Mouse (Mus musculus) midbrain, embryonic 14.5 days (tissue): Measurements from ENCODE around the gene AC124502.3. TPM values are rescaled to one million over a fixed set of nuclear protein-coding genes. Genes with fewer than 3 reads are reported as not detected.

Source experiments
- ATAC-seq: fragments of 200-750 bp; cut with Nextera tagmentation; 2 replicates; pipeline ENCODE4 v1.8.0; 2017; ENCODE audit warnings: moderate number of reproducible peaks, moderate library complexity; ENCODE audit not compliant: low FRiP score, low TSS enrichment
- DNase-seq: peaks from one replicate; pipeline ENCODE4 v3.0.0-alpha.2; 2015
- H3K27ac ChIP-seq: fragments of 300-500 bp; sonication (generic); replicated peaks from 2 replicates; pipeline ENCODE4 v1.5.1; 2014; ENCODE audit warnings: mild to moderate bottlenecking, low read depth, low read length, moderate library complexity
- H3K27me3 ChIP-seq: fragments of 300-500 bp; sonication (generic); 2 replicates; pipeline ENCODE4 v1.6.1; 2014; ENCODE audit warnings: low read length, control low read depth, mixed read lengths; ENCODE audit not compliant: control insufficient read depth, insufficient read depth
- H3K36me3 ChIP-seq: fragments of 300-500 bp; sonication (generic); 2 replicates; pipeline ENCODE4 v1.6.1; 2014; ENCODE audit warnings: low read length, control low read depth; ENCODE audit not compliant: control insufficient read depth, insufficient read depth
- H3K4me1 ChIP-seq: fragments of 300-500 bp; sonication (generic); 2 replicates; pipeline ENCODE4 v1.6.1; 2014; ENCODE audit warnings: mild to moderate bottlenecking, antibody characterized with exemption, low read length, control low read depth; ENCODE audit not compliant: control insufficient read depth, insufficient read depth
- H3K4me2 ChIP-seq: fragments of 300-500 bp; sonication (generic); 2 replicates; pipeline ENCODE4 v1.6.1; 2014; ENCODE audit warnings: mild to moderate bottlenecking, low read length, moderate library complexity
- H3K4me3 ChIP-seq: fragments of 300-500 bp; sonication (generic); replicated peaks from 2 replicates; pipeline ENCODE4 v1.5.1; 2014; ENCODE audit warnings: low read depth, low read length
- H3K9ac ChIP-seq: fragments of 300-500 bp; sonication (generic); replicated peaks from 2 replicates; pipeline ENCODE4 v1.6.1; 2014; ENCODE audit warnings: mild to moderate bottlenecking, low read length, moderate library complexity
- H3K9me3 ChIP-seq: fragments of 300-500 bp; sonication (generic); 2 replicates; pipeline ENCODE4 v1.6.1; 2016; ENCODE audit warnings: low read length, control low read depth, mixed read lengths; ENCODE audit not compliant: control insufficient read depth
- WGBS: fragments of 180-500 bp; shearing (Covaris S2); extraction: QIAGEN DNeasy Blood & Tissue Kit; methylation state at CpG from one replicate; pipeline ENCODE4 v1.1.7; 2014; 5-methylcytosine and 5-hydroxymethylcytosine counted together
- polyA plus RNA-seq: library from polyadenylated mRNA; unstranded; fragments of >200 nt; fragmentation: Nextera tagmentation; extraction: Ambion mirVana; gene quantifications from 2 replicates; pipeline ENCODE4 v1.2.1, GENCODE M21; 2014

Gene AC124502.3
- polyA plus RNA-seq, 1 experiment from 2014 or later: 1.6 TPM

DNA sequence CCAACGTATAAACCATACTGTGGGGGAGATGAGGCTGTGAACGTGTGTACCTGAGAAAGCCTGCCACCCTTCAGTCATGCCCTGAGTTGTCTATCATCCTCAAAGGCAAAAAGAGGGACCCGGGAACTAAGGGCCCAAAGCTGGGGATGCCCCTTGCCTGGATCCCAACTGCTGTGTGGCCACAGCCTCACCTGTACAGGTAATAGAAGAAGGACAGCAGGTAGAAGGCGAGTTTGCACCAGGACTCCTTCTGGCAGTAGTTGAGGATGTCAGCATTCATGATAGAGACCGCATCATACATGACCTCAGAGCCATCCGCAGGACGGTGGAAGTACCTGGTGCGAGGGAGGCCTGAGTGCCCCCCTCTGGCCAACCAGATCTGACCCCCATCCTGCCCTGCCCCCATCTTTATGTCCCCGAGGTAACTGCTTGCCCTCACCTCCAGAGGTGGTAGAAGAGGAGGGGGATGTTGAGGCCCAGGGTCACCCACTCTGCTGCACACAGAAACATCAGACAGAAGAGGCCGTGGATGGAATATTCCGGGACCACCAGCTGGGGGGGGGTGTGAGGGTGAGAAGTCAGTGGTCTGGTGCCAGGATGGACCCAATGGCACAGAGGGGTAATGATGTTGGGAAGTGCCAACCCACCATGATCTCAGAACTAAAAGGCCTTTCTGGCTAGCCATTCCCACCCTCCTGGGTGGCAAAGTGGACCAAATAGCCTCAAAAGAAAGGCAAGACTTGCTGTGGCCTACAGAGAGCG lies 55.0 kb downstream of the AC124502.3 start:
- WGBS: 75% methylated on average over 12 of the region's 12 CpGs

DNA sequence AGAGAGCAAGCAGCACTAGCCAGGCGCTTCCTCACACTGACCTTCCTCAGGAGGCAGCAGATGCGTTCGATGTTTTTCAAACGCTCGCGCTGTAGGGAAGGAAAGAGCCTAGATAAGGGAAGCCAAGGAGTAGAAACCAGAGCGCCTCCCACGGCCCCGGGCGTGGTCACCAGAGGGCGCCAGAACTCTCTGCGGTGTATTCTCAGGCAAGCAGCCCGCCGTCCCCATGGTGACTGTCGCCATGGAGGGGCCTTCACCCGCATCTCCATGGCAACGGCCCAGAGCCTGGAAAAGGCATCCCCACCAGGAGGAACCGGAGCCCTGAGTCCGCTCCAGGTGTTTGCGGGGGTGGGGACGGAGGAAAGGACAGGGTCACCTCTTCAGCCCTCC lies 55.5 kb downstream of the AC124502.3 start:
- under 1% methylated on average over 21 of the region's 21 CpGs for WGBS
- Histone ChIP-seq H3K36me3 (peaks cover 45% of the 10 kb centered on the region), H3K4me1 (peaks cover 50% of the 10 kb centered on the region), H3K9ac (peak overlapping the region; percentile 99), H3K27ac (peak overlapping the region; percentile 96), H3K9me3 (no peaks in the 10 kb centered on the region), H3K27me3 (no peaks in the 10 kb centered on the region), H3K4me2 (peak overlapping the region; percentile 92), H3K4me3 (peak overlapping the region; percentile 89)
- DNase-seq (peak; percentile 98), ATAC-seq (peak; percentile 76)

More for the DNA sequence above, 55.0 kb downstream of the AC124502.3 start:
- Histone ChIP-seq H3K4me3 (peak overlapping the region; percentile 89; the same call in 1 of the 2 replicates), H3K27ac (peak overlapping the region; percentile 96), H3K4me2 (peak overlapping the region; percentile 92), H3K27me3 (no peaks in the 10 kb centered on the region), H3K9me3 (no peaks in the 10 kb centered on the region), H3K4me1 (peaks cover 49% of the 10 kb centered on the region), H3K9ac (peak overlapping the region; percentile 99; the same call in 1 of the 2 replicates), H3K36me3 (peaks cover 42% of the 10 kb centered on the region)
- DNase-seq: no peak
- ATAC-seq: no peak

DNA sequence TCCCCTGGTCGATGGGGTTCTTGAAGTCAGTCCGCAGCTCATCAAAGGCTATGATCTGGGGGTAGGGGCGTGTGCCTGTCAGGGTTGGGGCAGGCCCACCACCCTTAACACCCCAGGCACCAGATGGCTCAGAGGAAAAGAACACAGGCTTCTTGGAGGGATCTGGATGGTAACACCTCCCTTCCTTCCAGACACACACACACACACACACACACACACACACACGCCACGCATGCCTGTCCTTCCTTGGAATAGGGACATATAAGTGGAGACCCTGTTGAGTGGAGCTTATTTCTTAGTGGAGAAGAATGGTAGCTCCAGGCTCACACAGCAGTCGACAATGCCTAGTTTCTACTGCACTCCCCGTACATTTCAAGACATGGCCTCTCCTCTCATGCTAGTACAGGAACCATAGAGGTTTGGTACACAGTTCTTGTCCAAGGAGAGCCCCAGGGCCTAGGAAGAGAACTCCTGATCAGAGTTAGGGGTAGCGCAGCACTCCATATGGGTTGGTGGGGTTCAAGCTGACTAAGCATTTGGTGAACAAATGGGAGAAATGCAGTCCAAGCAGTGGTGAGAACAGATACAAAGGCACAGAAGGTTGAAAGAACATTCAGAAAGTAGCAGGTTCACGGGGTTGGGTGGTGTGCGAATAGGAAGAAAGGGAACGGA lies 56.2 kb downstream of the AC124502.3 start:
- peaks cover 48% of the 10 kb centered on the region for H3K36me3 ChIP-seq
- WGBS: 25% methylated on average over 11 of the region's 11 CpGs

DNA sequence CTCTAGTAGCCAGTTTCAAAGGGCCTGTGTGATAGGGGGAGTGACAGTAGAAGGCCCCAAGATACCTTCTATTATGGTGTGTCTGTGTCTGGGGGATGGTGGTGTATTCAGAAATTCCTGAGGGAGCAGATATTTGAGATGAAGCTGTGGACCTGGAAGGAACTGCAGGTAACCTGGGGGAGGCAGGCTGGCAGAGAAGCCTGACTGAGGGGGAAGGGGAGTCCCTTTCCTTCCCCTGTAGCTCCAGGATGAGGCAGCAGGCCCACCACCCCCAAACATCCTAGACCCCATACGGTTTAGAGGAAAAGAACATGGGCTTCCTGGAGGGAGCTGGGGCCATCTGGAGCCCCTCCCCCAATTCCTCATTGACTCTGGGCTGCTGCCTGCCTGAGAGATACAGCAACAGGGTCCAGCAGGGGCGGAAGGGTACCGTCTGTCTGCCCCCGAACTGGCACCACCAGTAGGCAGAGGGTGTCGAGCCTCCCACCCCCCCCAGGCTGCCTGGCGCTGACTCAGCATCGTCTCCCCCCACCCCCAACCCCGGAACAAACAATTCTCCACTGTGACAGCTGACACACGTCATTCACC lies 57.3 kb downstream of the AC124502.3 start:
- ATAC-seq: no peak
- Histone ChIP-seq H3K4me2 (peak overlapping the region; percentile 92), H3K36me3 (peaks cover 49% of the 10 kb centered on the region), H3K4me1 (peaks cover 53% of the 10 kb centered on the region), H3K27me3 (no peaks in the 10 kb centered on the region), H3K4me3 (peak overlapping the region; percentile 89), H3K9ac (peak overlapping the region; percentile 99), H3K9me3 (no peaks in the 10 kb centered on the region), H3K27ac (peak overlapping the region; percentile 96)
- WGBS: 8% methylated on average over 9 of the region's 9 CpGs
- DNase-seq: peak; percentile 45

More for the DNA sequence above, 56.2 kb downstream of the AC124502.3 start:
- peak overlapping the region; percentile 99 for H3K9ac ChIP-seq
- H3K4me2 ChIP-seq: peak overlapping the region; percentile 92
- peak overlapping the region; percentile 89 for H3K4me3 ChIP-seq
- 0 out of 2 replicates have a peak, but pooled peaks have one; percentile 37 for ATAC-seq
- no peaks in the 10 kb centered on the region for H3K27me3 ChIP-seq
- H3K4me1 ChIP-seq: peaks cover 53% of the 10 kb centered on the region
- peak overlapping the region; percentile 96 for H3K27ac ChIP-seq
- DNase-seq: peak; percentile 41
- no peaks in the 10 kb centered on the region for H3K9me3 ChIP-seq

DNA sequence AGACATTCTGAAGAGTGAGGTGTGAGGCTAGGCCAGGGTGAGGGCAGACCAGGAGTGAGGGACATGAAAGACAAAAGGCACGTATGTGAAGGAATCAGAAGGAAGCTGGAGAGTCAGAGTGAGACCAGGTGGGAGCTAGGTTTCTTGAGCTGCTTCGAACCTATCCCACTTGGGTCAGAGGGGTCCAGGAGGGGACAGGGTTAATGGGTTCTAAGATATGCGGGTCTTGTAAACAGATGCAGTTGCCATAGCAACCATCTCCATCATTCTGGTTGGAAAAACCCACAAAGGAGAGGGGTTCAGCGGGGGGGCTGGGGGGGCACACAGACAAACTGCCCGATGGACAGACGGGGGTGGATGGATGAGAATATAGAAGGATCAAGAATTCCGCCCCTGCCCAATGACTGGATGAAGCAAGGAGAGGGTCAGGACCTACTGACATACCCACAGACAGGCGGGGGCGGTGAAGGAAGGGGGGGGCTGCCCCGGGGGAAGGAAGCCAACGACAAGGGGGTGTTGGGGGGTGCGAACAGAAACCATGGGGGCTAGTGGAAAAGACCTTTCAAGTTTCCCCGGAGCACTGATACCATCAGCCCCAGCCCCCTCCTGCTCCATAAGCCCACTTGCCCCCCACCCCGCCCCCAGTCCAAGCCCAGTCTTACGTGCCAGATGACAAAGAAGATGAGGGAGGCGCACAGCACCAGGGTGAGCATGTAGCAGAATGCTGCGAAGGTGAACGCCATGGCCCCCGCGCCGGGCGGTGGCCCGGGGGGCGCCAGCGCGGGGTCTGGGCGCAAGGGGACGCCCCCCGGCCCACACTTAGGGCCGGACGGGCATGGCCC lies 59.1 kb downstream of the AC124502.3 start:
- peak overlapping the region; percentile 92 for H3K4me2 ChIP-seq
- H3K27me3 ChIP-seq: no peaks in the 10 kb centered on the region
- peaks cover 49% of the 10 kb centered on the region for H3K36me3 ChIP-seq
- H3K27ac ChIP-seq: peak overlapping the region; percentile 96
- DNase-seq (peak; percentile 82), ATAC-seq (peak; percentile 31)
- peaks cover 53% of the 10 kb centered on the region for H3K4me1 ChIP-seq
- peak overlapping the region; percentile 99 for H3K9ac ChIP-seq
- 2% methylated on average over 29 of the region's 31 CpGs for WGBS
- no peaks in the 10 kb centered on the region for H3K9me3 ChIP-seq
- peak overlapping the region; percentile 89 for H3K4me3 ChIP-seq

DNA sequence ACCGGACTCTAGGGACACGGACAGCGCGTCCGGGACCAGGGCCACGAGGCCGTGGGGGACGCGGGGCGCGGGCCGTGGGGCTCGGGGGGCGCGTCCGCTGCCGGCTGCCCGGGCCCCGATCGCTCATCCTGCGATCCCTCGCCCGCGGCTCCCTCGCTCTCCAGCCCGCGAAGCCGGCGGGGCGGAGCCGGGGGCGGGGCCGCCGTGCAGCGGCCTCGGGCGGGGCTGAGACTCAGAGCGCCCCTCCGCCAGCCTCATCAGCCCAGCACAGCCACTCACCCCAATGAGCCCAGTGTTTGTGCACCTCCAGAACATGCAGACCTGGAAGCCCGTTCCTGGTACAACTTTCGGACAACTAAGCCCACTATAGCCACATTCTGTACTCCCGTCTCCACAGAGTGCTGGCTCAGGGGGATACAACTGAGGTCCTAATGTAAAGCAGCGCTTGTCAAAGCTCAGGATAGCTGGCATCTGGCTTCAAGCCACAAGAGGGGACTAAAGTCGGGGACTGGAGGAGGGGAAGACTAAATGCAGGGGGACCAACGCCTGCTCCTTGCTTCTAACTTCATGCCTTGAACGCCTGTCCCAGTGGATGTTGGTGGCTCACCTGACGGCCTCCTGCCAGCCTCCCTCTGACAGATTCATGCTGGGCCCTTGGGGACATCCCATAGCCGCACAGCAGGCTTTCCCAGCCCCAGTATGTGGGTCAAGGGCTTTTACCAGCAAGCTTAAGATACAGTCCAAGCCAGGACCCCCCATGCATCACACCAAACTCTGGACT lies 59.9 kb downstream of the AC124502.3 start, which contains the start of gene Cnih2:
TSS of gene Cnih2 (minus strand) at position 159 of the 781 bp plus-strand sequence.
- H3K4me2 ChIP-seq: peak within 1 kb of the TSS; percentile 92
- H3K4me3 ChIP-seq: peak within 1 kb of the TSS; percentile 89
- H3K4me1 ChIP-seq: peaks cover 53% of the 10 kb centered on the region
- peak; percentile 65 for ATAC-seq
- H3K9ac ChIP-seq: peak within 1 kb of the TSS; percentile 99
- DNase-seq: peak; percentile 92
- no peaks in the 10 kb centered on the region for H3K9me3 ChIP-seq
- peaks cover 50% of the 10 kb centered on the region for H3K36me3 ChIP-seq
- H3K27ac ChIP-seq: peak within 1 kb of the TSS; percentile 96
- H3K27me3 ChIP-seq: no peaks in the 10 kb centered on the region
- under 1% methylated on average over 44 of the region's 48 CpGs for WGBS
